8 mouse cellular contexts compared by ENCODE assay signal in genomic region chr2:94254102-94254501, GRCm38 (mm10).
DNase-seq lines count a peak whose midpoint lies in the region; ATAC-seq and TF ChIP-seq lines count a peak whose summit lies in the region.

No protein-coding gene starts in this region.

- intact Hi-C loops in left cerebral cortex, postnatal 10 days (cut with DNase I), result loop anchor here (5.0 kb wide), 1 partner anchor 33 kb away; no protein-coding TSS in a partner anchor
- intact Hi-C loops in gastrocnemius, postnatal 14 days (cut with DNase I; ENCODE audit: low total_unique reads), result loop anchor here (5.0 kb wide), 1 partner anchor 38 kb away; no protein-coding TSS in a partner anchor

- peak; percentile 76 for TF ChIP-seq CTCF in E14TG2a.4 (conservative IDR thresholded peaks at IDR 0.05; ENCODE audit: low read length)

- no peak overlapping the region for H3K4me3 ChIP-seq in E14TG2a.4 (replicated peaks; ENCODE audit: low read length)

- H3K4me1 ChIP-seq in E14TG2a.4 (replicated peaks; ENCODE audit: low read depth, low read length), result 0 out of 2 replicates have a peak, but pooled peaks cover 5% of the 10 kb centered on the region

- peak; percentile 50; the same call in 1 of the 2 replicates for ATAC-seq in granulocyte monocyte progenitor cell, adult 5-6 weeks (replicated peaks; ENCODE audit: poor library complexity, severe bottlenecking)

- H3K9me3 ChIP-seq in E14TG2a.4 (ENCODE audit: low read length), result no peaks in the 10 kb centered on the region

- H3K36me3 ChIP-seq in E14TG2a.4 (ENCODE audit: insufficient read depth, low read length), result no peaks in the 10 kb centered on the region

- peak; percentile 50 for DNase-seq in embryo, embryonic 11 days
- DNase-seq in embryo, embryonic 10 days (ENCODE audit: low spot score), result no peak
- DNase-seq in left cerebral cortex, adult 18-20 months (ENCODE audit: low spot score in 2 of 2), result peak; percentile 51 to 69
- no peak for DNase-seq in left cerebral cortex, postnatal 10 days (ENCODE audit: extremely low spot score in 1 of 2, low spot score in 2 of 2)
- DNase-seq in gastrocnemius, postnatal 14 days, result no peak
- no peak for DNase-seq in right cerebral cortex, postnatal 25 days

- H3K27me3 ChIP-seq in E14TG2a.4 (ENCODE audit: insufficient read depth, low read length), result peaks cover 38% of the 10 kb centered on the region

Comparison
In these comparisons a context has a peak if more than half of its experiments do, and no peak if none do; other contexts are left out.
1. DNase-seq: peak in embryo, embryonic 11 days (single experiment) and left cerebral cortex, adult 18-20 months (2 of 2); none in embryo, embryonic 10 days (single experiment), left cerebral cortex, postnatal 10 days (0 of 2), gastrocnemius, postnatal 14 days (single experiment) and right cerebral cortex, postnatal 25 days (single experiment).